Mouse (Mus musculus): ENCODE data around the gene Rcor1.

Gene Rcor1

DNA sequence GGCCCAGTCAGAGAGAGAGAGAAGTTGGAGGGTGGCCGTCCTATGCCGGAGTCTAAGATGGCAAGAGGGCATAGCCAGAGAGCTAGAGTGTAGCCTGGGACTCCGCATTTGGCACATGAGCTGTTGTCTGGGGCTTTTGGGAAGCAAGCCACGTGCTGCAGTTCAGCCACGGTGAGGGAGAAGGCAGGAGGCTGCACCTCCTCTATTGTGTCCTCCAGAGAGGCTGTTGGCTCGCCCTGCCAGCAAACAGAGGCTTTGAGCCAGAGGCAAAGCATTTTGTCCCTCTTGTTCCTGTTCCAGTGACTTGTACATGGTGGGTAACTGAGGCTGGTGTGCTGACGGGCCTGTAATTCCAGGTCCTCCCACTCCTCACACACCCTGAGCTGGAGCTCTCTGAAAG, 95.0 kb downstream of the Rcor1 start:
- DNase-seq (ENCODE audit: low spot score): no peak

DNA sequence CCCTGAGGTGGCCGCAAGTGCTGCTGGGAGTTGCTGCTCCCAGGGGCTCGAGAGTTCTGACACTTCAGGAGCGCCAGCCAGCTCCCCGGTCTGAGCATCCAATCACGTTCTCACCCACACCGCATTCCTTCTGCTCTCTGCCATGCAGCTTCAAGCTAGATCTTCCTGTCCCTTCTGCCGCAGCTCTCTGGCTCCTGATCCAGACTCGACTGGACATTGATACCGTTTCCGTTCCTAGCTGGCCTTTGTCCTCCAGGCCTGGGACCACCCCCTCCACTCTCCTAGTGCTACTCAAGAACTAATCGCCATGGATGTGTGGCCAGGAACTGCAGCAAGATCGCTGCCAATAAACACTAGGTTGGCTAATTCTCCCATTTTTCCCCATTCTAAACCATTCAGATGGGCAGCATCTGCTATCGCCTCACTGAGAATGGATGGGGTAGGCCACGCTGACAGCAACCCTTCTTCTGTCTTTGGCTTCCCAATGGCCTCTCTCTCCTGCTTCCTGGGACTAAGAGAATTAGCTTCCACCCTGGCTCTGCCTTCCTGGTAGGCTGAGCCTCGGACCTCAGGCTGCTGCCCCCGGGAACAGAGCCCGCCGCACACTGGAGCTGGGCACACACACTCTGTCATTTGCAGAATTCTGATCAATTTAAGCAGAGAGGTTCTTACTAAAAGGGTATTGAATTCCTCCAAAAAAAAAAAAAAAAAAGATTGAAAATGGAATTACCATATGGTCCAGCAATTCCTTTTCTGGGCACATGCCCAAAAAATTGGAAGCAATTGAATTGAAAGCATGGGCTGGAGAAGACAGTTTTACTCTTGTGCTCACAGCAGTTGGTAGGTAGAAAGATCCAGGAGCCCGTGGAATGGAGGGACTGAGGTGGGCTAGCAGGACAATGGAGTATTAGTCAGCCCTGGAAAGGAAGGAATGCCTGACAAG, 95.9 kb downstream of the Rcor1 start:
- DNase-seq (ENCODE audit: low spot score): no peak

DNA sequence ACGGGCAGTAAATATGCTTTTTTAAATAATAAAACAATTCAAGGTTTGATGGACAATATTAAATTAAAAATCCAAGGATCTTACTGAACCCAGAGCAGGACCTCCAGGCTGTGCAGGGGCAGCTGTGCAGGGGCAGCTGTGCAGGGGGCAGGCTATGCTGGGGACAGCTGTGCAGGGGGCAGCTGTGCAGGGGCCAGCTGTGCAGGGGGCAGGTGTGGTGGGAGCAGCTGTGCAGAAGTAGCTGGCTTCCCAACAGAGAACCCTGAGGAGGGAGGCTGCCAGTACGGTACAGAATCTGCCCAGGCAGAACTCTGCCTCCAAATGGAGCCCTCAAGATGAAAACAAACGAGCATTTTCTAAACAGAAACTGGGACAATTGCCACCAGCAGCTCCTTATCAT, 96.8 kb downstream of the Rcor1 start:
- no peak for DNase-seq (ENCODE audit: low spot score)

DNA sequence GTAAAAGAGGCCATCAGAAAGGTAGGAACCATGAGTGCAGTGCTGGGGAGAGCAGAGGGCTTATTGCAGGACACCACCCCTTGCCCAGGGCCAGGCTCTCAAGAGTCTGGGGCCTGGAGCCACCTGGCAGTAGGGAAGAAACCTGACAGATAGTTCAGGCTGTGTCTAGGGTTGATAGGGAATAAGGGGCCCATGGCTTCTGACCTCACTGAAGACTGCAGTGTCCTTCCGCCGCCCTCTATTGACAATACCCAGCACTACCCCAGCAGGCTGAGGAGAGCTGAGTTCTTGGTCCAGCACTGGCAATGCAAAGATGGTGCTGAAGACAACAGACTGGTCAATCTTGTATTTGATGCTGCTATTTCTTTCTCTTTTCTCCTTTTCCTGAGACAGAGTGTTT, 97.9 kb downstream of the Rcor1 start:
- no peak for DNase-seq (ENCODE audit: low spot score)

DNA sequence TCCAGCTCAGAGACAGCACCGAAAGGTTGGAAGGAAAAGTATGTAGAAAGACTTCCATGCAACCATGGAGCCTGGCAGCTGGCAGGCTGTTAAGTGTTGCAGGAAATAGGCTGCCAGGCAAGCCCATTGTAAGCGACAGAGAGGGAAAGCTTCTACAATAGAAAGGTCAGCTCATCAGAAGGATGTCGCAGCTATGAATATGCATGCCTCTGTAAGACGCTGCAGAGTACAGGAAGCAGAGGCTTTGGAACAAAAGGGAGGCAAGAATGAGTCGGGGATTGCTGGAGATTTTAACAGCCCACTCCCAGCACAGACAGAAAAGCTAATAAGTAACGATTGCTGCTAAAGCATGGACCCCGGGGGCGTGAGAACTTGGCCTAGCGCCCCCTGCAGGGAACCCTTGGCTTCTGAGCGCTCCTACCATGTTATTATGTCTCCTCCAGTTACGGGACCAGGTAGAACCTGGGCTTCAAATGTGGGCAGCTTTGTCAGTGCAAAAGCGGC, 103.9 kb downstream of the Rcor1 start:
- no peak for DNase-seq (ENCODE audit: low spot score)

DNA sequence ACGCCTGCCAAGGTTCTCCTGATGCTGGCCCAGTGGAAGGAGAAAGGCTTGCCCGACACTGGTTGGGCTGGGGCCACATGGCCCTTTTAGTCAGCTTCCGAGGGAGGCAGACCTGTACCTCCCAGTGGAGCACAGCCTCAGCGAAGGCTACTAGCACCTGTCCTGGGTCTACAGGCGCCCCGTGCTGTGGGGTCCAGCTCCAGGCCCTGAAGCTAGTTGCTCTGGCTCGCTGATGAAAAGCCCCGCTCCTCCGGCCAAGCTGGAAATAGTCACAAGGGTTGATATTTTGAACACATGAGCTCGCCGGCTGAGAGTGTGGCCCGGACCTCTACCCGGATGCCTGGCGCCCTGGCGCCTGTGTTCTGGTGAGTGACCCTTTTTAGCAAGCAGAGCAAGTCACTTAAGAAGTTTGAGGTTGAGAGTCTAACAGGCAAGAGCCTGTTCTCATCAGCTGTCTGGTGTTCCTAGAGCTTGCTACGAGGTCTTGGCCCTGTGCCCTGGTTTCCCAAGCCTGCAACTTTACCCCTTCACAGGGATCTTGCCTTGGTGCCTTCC, 104.4 kb downstream of the Rcor1 start:
- no peak for DNase-seq (ENCODE audit: low spot score)

DNA sequence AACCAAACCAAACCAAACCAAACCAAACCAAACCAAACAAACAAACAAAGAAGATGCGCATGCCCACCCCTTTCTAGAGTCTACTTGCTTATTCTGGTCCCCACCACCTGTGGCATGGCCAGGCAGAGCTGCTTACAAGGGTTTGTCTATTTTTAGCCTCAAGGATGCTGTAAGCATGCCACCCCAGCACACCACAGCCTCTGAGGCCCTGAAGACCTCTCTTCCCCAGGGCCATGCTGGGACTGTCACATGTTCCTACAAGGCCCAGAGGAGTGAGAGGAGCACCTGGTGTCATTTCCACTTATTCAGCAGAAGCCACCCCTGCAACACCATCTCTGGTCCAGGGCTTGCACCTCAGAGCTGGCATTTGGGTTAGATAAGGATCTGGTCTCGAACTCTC, 105.4 kb downstream of the Rcor1 start:
- DNase-seq (ENCODE audit: low spot score): no peak

DNA sequence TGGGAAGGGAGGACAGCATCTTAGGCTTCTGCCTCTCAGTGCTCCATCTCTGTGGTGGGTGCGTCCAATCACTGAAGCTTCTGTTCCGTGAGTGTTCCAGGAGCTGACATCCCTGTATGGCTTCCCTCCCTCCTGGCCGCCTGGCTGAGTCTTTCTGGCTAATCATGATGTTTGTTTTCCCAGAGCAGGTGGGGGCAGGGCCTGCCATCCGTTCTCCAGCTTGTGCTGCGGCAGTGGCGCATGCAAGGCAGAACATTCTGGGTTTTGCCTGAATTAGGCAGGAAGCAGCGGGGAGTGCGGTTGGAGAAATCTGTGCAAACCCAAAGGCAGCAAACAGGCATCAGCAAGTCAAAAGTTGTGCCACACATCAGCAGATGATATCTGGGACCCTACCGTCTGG, 106.1 kb downstream of the Rcor1 start:
- DNase-seq (ENCODE audit: low spot score): no peak

DNA sequence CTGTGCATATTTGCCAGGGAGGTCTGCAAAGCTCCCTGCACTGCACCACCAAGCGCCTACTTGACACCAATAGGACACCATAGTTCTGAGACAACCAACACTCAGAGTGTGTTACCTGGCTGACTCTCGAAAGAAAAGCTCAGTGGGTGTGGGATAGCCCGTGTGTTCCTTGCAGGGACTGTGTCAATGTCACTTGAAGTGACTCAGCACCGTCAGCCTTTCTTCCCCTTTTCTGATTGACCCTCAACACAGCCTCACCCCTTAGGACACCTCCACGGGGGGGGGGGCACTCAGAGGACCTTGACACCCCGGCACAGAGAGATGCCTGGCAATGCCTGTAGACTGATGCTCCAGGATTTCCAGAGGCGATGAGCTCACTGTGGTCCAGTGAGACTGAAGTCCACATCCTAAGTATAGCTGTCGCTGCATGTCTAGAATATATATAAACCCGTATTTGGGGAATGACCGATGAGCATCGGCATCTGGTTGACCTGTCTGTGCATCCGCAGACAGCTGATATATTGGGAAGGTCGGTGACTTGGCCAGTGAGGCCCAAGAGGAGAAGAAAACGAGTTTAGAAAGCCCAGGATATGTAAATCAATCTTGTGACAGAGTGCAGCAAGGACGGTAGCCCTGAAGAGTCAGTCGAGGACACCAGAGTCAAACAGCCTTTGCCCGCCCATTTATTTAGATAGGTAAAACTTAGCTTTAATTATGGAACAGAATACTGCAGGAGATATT, 110.5 kb downstream of the Rcor1 start:
- no peak for DNase-seq (ENCODE audit: low spot score)

DNA sequence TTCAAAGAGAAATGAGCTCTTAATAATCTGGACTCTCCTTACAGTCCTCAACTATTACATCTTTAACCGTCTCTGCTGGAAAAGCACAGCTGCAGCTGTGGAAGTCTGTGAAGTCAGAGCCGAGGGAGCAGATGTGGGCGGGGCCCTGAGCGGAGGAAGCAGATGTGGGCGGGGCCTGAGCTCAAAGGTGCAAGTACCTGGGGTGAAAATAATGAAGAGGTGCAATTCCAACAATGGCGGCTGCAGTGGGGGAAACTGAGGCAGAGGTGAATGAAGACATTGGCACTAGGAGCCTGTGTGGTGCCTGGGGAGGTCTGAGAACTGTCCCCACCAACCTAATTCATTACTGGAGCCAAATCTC, 111.1 kb downstream of the Rcor1 start:
- DNase-seq (ENCODE audit: low spot score): peak; percentile 32

DNA sequence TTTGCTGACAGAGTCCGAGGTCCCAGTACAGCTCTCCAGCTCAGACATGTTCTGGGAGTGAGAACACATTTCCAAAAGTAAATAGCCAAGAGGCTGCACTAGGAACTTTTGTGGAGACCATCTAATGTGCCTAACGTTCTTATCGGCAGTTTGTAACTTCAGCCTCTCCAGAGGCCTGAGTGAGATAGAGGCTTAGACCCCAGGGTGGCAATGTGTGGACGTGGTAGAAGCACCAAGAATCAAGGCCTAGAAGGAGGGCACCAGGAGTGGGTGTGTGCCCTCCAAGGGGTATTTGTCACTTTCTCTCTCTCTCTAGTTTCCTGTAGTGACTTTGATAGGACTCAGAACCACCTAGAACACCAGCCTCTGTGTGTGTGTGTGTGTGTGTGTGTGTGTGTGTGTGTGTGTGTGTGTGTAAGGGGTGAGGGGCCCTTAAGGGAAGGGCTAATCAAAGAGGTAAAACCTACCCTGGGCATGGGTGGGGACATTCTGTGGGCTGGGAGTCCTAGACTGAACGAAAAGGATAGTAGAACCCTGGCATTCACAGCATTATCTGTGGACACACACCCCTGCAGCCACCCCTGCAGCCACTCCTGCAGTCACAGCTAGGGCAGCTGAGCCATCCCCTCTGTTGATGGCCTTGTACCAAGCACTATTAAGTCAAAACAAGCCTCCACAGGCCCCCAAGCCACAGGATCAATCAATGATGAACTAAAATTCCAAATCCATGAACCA, 112.4 kb downstream of the Rcor1 start:
- no peak for DNase-seq (ENCODE audit: low spot score)

DNA sequence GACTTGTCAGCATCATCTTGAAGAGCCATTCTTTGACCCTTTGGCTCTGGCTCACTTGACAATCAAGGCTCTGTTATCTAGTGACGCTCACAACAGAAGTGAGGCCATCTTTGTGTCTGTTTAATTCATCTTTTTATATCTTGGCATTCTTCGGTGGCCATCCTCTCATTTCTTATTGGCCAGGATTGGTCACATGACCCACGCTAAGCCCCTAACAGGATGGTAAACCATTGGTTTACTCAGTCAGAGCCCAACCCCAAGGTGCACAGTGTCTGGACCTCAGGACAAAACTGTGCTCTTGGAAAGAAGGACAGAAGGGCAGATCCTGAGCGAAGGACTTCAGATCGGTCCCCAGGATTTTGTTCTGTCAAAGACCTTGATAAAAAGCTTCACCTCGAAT, 113.4 kb downstream of the Rcor1 start:
- DNase-seq (ENCODE audit: low spot score): no peak

DNA sequence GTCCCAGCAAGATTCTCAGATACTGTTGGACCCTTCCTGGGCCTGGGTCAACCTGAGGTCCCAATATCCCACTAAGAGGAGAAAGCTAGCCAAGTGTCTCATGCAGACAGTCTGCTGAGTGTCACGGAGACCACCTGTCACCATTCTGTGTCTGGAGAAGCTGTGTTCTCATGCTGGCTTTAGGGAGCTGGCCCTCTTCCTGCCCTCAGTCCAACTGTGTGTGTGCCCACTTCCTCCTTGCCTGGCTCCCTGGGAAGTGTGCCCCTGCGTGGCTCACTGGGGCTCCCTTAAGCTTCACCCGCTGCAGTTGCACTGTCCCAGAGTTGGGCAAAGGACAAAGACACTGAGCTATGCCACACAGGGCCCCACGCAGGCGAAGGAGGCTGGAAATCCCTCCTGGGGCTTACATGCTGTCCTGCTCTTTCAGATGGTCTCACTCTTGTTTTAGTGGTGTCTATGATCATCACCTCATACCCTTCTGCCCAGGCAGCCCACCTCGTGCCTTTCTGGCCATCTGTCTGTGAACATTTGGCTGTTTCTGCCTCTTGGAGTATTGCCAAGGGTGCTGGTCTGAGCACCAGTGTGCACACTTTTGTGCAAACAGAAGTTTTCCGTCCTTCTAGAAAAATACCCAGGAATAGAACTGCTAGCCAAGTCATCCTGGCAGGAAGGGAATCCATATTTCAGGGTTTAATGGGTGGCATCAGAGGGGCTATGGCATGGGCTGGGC, 114.0 kb downstream of the Rcor1 start:
- no peak for DNase-seq (ENCODE audit: low spot score)

DNA sequence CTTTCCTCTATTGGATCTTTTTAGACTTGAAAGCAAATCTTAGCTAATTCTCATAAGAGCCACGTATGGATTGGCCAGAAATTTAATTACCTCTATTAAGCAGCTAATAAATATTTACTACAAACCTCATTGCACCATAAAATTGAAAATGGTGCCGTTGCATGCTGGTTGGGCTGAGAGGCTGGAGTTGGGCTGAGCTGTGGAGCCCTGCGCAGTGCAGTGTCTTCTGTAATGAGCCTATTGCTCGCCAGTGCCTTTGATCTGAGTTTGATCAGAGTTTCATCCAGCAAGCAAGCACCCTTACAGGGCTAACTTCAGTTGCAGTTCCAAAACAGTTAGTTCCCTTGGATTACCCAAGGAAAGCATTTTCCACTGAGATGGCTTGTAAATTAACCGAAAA, 114.8 kb downstream of the Rcor1 start:
- no peak for DNase-seq (ENCODE audit: low spot score)

DNA sequence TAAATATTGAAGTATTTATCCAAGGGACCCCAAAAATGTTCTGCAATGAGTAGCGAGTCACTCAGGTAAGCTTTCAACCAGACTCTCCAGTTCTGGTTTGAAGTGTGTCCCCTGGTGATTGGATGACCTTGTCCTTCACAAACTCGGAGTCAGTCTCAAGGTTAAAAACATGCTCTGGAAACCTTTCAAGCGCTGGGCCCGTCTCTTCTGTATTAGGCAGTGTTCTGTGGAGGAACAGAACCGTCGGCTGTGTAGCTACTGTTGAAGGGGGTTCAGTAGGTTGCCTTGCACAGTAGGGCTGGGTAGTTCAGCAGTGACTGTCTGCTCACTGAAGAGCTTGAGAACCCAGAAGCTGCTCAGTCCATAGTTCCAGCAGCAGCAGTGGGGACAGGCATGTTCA, 115.5 kb downstream of the Rcor1 start:
- no peak for DNase-seq (ENCODE audit: low spot score)

DNA sequence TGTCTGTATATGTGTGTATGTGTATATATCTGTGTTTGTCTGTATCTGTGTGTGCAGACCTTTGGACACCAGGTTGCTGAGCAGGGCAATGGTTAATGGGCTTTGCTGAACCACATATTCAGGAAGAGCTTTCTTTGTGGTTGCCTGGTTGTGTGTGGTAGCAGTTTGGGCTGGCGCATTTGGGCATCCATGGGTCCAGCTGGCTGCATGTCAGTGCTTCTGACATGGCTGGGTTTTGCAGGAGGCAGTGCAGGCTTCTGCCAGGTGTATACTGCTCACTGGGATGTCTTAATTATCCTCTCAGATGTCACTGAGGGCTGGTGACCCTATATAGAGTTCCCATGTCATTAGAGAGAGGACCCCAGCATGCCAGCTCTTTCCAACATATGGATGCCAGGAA, 116.6 kb downstream of the Rcor1 start:
- no peak for DNase-seq (ENCODE audit: low spot score)

DNA sequence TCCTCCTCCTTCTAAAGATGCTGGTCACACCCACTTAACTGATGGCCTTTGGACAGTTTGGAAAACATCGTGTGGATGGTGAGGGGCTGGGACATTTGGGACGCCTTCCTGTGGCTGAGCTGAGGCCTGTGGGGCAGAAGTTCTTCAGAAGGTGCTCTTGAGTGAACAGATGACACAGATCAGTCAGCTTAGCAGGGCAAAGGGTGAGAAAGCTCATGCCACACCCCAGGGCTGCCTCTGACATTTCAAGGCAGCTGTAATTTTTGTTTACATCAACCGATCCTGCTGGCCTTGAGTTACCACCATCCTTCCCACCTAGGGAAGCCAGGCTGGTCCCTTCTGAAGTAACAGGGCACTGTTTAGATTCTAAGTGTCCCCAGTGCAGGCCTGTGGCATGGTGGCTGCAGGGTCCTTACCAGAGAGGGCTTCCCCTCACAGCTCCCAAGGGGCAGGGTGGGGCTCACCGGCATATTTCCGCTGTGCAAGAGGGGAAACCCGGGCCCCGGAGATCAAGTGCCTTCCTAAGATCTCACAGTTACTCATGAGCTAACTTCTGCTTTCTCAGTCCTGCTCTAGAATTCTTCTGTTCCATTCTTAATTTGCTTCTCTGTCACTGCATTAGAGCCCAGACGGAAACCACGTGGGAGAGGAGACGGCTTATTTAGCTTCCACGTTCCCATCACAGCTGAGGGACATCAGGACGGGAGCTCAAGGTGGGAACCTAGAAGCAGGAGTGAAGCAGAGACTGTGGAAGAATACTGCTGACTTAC, 120.7 kb downstream of the Rcor1 start:
- peak; percentile 79 for DNase-seq (ENCODE audit: low spot score)

DNA sequence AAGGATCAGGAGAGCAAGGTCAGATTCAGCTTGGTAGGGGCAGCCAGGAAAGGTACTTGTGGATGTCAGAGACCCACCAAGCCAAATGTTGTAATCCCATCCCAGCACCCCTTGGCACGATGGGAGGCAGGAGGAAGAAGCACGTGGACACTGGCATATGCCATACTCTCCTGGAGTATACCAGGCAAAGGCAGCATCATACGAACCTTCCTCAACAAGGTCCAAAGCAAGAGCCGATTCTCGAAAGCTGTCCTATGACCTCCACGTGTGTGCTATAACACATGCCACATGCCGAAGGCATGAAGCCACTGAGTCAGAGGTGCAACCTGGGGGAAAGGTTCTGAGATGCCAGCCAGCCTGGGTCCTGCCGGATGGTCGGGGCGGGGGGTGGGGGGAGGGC, 121.7 kb downstream of the Rcor1 start:
- no peak for DNase-seq (ENCODE audit: low spot score)

DNA sequence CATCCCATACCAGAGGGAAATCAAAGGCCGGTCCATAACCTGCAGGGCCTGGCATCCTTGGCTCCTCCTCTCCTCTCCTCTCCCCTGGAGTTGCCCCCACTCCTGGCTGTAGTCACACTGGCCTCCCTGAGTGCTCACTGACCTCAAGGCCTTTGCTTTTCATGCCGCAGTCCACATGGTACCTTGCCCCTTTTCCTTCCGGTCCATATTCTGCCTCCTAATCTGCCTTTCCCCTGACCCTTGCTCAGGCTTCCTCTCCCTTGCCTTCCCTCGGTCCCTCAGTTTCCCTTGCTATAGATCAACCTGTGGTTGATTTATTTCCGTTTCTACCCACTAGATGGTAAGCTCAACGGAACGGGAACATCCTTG, 122.8 kb downstream of the Rcor1 start:
- DNase-seq (ENCODE audit: low spot score): no peak

DNA sequence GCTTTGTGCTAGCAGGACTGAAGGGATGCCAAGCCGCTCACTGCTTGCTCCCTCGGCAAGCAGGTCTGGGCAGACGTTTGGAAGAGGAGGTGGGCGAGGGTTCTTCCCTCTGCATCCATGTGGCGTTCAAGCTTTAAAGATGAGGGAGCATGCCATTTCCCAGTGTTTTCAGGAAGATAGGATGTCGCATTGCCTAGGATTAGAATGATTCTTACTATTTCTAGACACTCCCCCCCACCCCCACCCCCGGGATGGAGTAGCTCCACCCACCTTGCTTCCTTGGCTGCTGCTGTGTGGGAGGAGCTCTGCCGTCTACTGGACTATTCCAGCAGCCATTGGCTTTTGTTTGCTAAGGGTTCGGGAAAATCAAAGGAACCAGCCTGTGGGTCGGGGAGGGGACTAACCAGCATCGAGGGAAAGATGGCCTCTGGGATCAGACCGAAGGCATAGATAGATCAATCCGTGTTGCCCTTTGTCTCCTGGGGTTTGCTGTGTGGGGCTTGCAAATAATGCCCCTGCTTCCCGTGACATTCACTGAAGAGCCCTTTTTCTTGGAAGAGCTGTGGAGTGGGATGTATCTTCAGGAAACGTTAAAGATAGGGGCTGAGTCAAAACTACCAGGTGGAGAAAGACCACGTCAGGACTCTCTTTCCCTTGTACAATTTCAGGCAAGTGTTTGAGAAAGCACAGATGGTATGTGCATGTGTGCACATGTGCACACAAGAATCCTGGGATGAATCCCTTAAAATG, 123.3 kb downstream of the Rcor1 start:
- no peak for DNase-seq (ENCODE audit: low spot score)
